ENCODE assay signal across 25 mouse cellular contexts in the genomic region with DNA sequence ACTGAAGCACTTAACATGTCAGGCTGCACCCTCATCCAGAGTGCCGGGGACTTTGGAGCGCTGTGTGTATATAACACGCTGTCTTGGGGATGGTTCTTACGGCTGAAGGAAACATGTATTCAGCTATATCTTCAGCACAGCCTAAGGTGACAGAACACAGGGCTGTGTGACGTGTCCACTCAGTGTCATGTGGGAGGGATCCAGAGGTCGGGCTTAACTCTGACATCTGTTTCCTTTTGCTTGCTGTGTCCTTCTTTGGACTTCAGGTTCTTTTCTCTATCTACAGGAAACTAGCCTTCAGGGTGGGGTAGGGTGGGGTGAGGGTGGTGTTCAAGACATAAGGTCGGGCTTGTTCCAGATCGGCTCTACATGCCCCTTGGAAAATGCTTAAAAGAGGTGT. TPM values are rescaled to one million over a fixed set of nuclear protein-coding genes. Genes with fewer than 3 reads are reported as not detected.
DNase-seq lines count a peak whose midpoint lies in the region; ATAC-seq and TF ChIP-seq lines count a peak whose summit lies in the region.
"Had no signal": no experiment of that assay in that cellular context is flagged by ENCODE, and none has a peak within 500 bp of the region (broad histone marks: within the 10 kb centered on the region; RNA-seq: fewer than 3 reads in every experiment).

No protein-coding gene starts in this region.

- H3K4me3 ChIP-seq in liver, embryonic 11.5 days (ENCODE audit: low read depth, low read length), result no peak overlapping the region
- H3K4me3 ChIP-seq in liver, embryonic 14.5 days (ENCODE audit: insufficient read depth in 1 of 2, low read depth in 2 of 2, low read length in 2 of 2), result no peak overlapping the region
- H3K4me3 ChIP-seq in forebrain, embryonic 14.5 days (ENCODE audit: low read depth, low read length), result no peak overlapping the region
- H3K4me3 ChIP-seq: embryonic facial prominence, embryonic 10.5 days; embryonic facial prominence, embryonic 13.5 days; erythroblast, embryonic 14.5 days; forebrain, embryonic 12.5 days; heart, embryonic 13.5 days; hindbrain, embryonic 12.5 days; hindbrain, embryonic 15.5 days had no signal

- no peak overlapping the region for H3K4me2 ChIP-seq in liver, embryonic 11.5 days
- no peak overlapping the region for H3K4me2 ChIP-seq in liver, embryonic 14.5 days (ENCODE audit: low read depth)
- no peak overlapping the region for H3K4me2 ChIP-seq in forebrain, embryonic 14.5 days (ENCODE audit: low read length)
- H3K4me2 ChIP-seq: embryonic facial prominence, embryonic 13.5 days; forebrain, embryonic 12.5 days; heart, embryonic 13.5 days; hindbrain, embryonic 12.5 days; hindbrain, embryonic 15.5 days had no signal

- TF ChIP-seq EP300 in liver, embryonic 14.5 days (IDR thresholded peaks at IDR 0.05; ENCODE audit: low read depth), result no peak

- no peak for DNase-seq in liver, embryonic 11.5 days (ENCODE audit: low spot score)
- DNase-seq in liver (no peak), 416B (ENCODE audit: low read depth) (peak; percentile 67), ES-CJ7 (ENCODE audit: low read depth, low spot score) (peak; percentile 17)
- no peak for DNase-seq in liver, embryonic 14.5 days (ENCODE audit: low read depth in 3 of 3, low spot score in 3 of 3)
- no peak for DNase-seq in forebrain, embryonic 14.5 days (ENCODE audit: low spot score)
- DNase-seq: adrenal gland, adult 2 months; adrenal gland, postnatal 14 days; cerebellum, adult 11 months; cerebellum, adult 8-10 months; cerebellum, postnatal 10 days; cerebellum, postnatal 36 days; embryo, embryonic 11 days; gastrocnemius, postnatal 10 days; gastrocnemius, postnatal 36 days had no signal

- H3K9ac ChIP-seq in liver, embryonic 11.5 days (ENCODE audit: low read depth, low read length), result no peak overlapping the region
- H3K9ac ChIP-seq in liver, embryonic 14.5 days (replicated peaks), result no peak overlapping the region
- H3K9ac ChIP-seq in forebrain, embryonic 14.5 days (ENCODE audit: low read length), result no peak overlapping the region
- H3K9ac ChIP-seq: embryonic facial prominence, embryonic 13.5 days; forebrain, embryonic 12.5 days; heart, embryonic 13.5 days; hindbrain, embryonic 12.5 days; hindbrain, embryonic 15.5 days had no signal

- 53% methylated on average over 8 of the region's 8 CpGs for WGBS in liver, embryonic 11.5 days
- 33% methylated on average over 8 of the region's 8 CpGs for WGBS in liver, embryonic 14.5 days (ENCODE audit: insufficient replicate concordance)
- WGBS in forebrain, embryonic 14.5 days, result 90% methylated on average over 8 of the region's 8 CpGs

- H3K9me3 ChIP-seq in liver, embryonic 11.5 days (ENCODE audit: control insufficient read depth, low read length), result no peaks in the 10 kb centered on the region
- H3K9me3 ChIP-seq in liver, embryonic 14.5 days (ENCODE audit: control insufficient read depth, low read length), result no peaks in the 10 kb centered on the region
- H3K9me3 ChIP-seq in forebrain, embryonic 14.5 days (replicated peaks; ENCODE audit: control insufficient read depth, low read length), result no peaks in the 10 kb centered on the region
- H3K9me3 ChIP-seq: embryonic facial prominence, embryonic 10.5 days; embryonic facial prominence, embryonic 13.5 days; forebrain, embryonic 12.5 days; G1E; heart, embryonic 13.5 days; hindbrain, embryonic 12.5 days; hindbrain, embryonic 15.5 days had no signal

- peak; percentile 58 for ATAC-seq in liver, embryonic 11.5 days (replicated peaks; ENCODE audit: low FRiP score)
- peak; percentile 43 for ATAC-seq in liver, embryonic 14.5 days (ENCODE audit: insufficient read depth)
- ATAC-seq in forebrain, embryonic 14.5 days, result no peak
- ATAC-seq: forebrain, embryonic 16.5 days; Patski had no signal

- no peaks in the 10 kb centered on the region for H3K36me3 ChIP-seq in liver, embryonic 11.5 days (ENCODE audit: control insufficient read depth, insufficient read depth, low read length)
- H3K36me3 ChIP-seq in liver, embryonic 14.5 days (replicated peaks; ENCODE audit: control insufficient read depth, insufficient read depth, low read depth), result no peaks in the 10 kb centered on the region
- no peaks in the 10 kb centered on the region for H3K36me3 ChIP-seq in forebrain, embryonic 14.5 days (ENCODE audit: control insufficient read depth, insufficient read depth, low read length)
- H3K36me3 ChIP-seq: embryonic facial prominence, embryonic 10.5 days; embryonic facial prominence, embryonic 13.5 days; forebrain, embryonic 12.5 days; G1E; heart, embryonic 13.5 days; hindbrain, embryonic 12.5 days had no signal

- H3K4me1 ChIP-seq in liver, embryonic 11.5 days (replicated peaks; ENCODE audit: control insufficient read depth, insufficient read depth, low read length), result no peaks in the 10 kb centered on the region
- no peaks in the 10 kb centered on the region for H3K4me1 ChIP-seq in liver, embryonic 14.5 days (replicated peaks; ENCODE audit: control insufficient read depth in 2 of 2, insufficient read depth in 2 of 2, low read length in 1 of 2)
- no peaks in the 10 kb centered on the region for H3K4me1 ChIP-seq in forebrain, embryonic 14.5 days (ENCODE audit: control insufficient read depth, insufficient read depth, low read length)
- H3K4me1 ChIP-seq: heart, embryonic 13.5 days; hindbrain, embryonic 12.5 days; hindbrain, embryonic 15.5 days had no signal

- H3K27me3 ChIP-seq in liver, embryonic 11.5 days (replicated peaks; ENCODE audit: control insufficient read depth, insufficient read depth, low read length), result peaks cover 6% of the 10 kb centered on the region
- no peaks in the 10 kb centered on the region; the same call in 1 of the 2 replicates for H3K27me3 ChIP-seq in liver, embryonic 14.5 days (ENCODE audit: control insufficient read depth, insufficient read depth, low read length)
- no peaks in the 10 kb centered on the region for H3K27me3 ChIP-seq in forebrain, embryonic 14.5 days (replicated peaks; ENCODE audit: control insufficient read depth, insufficient read depth, low read length)
- H3K27me3 ChIP-seq: hindbrain, embryonic 12.5 days; hindbrain, embryonic 15.5 days; Patski had no signal

- no peak for TF ChIP-seq CTCF in liver, embryonic 14.5 days (IDR thresholded peaks at IDR 0.05; ENCODE audit: low read depth)

- no peak overlapping the region for H3K27ac ChIP-seq in liver, embryonic 11.5 days (ENCODE audit: low read depth, low read length)
- H3K27ac ChIP-seq in liver, embryonic 14.5 days, result no peak overlapping the region
- no peak overlapping the region for H3K27ac ChIP-seq in forebrain, embryonic 14.5 days (ENCODE audit: low read depth, low read length)
- H3K27ac ChIP-seq: embryonic facial prominence, embryonic 10.5 days; embryonic facial prominence, embryonic 13.5 days; forebrain, embryonic 12.5 days; heart, embryonic 13.5 days; hindbrain, embryonic 12.5 days; hindbrain, embryonic 15.5 days had no signal

RNA-seq across cellular contexts. Expression of a gene that starts 58.1 kb away (rescaled TPM):
- polyA plus RNA-seq in liver, embryonic 11.5 days (2014; fragmentation: Nextera tagmentation; extraction: Ambion mirVana), result 19.3 and 19.8 TPM in 2 replicates
- 3.9 and 5.6 TPM in 2 replicates for polyA plus RNA-seq in liver, embryonic 14.5 days (2012; rRNA removed)
- polyA plus RNA-seq in liver, embryonic 14.5 days (2014; fragmentation: Nextera tagmentation; extraction: Ambion mirVana), result 3.2 and 4.2 TPM in 2 replicates
- 25.1 and 29.8 TPM in 2 replicates for polyA plus RNA-seq in forebrain, embryonic 14.5 days (2014; fragmentation: Nextera tagmentation; extraction: Ambion mirVana)

Comparison
In these comparisons a context has a peak if more than half of its experiments do, and no peak if none do; other contexts are left out.
1. DNase-seq: peak in 416B (single experiment) and ES-CJ7 (single experiment); none in liver, embryonic 11.5 days (single experiment), liver (single experiment), liver, embryonic 14.5 days (0 of 3) and forebrain, embryonic 14.5 days (single experiment).